ENCODE assay signal across 11 mouse cellular contexts in the genomic region with DNA sequence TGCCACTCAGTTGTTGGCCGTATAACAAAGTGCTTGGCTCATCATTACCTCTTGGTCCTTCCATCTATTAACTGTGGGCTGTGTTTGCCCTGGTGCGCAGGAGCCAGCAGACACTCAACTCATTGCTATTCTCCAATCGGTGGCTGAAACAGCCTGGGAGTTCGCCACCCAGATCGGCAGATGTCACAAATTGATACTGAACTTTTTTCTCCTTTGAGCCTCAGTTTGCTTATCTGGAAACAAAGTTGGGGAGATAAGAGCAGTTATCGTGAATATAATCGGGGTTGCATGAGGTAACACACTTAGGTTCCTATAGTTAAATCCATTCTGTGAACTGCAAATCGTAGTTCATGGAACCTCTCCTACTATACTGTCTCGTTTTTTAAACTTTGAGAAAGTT. TPM values are rescaled to one million over a fixed set of nuclear protein-coding genes. Genes with fewer than 3 reads are reported as not detected.
"Had no signal": no experiment of that assay in that cellular context is flagged by ENCODE, and none has a peak within 500 bp of the region (broad histone marks: within the 10 kb centered on the region; RNA-seq: fewer than 3 reads in every experiment).

No protein-coding gene starts in this region.

- H3K27ac ChIP-seq: left cerebral cortex, adult 2 months; liver, embryonic 14.5 days; midbrain, embryonic 13.5 days; neural tube, embryonic 15.5 days had no signal

- H3K4me2 ChIP-seq: limb, embryonic 15.5 days; midbrain, embryonic 13.5 days; neural tube, embryonic 15.5 days had no signal

- H3K9ac ChIP-seq: limb, embryonic 15.5 days; liver, embryonic 14.5 days; midbrain, embryonic 13.5 days; neural tube, embryonic 15.5 days had no signal

- ATAC-seq: midbrain, embryonic 13.5 days had no signal

- H3K4me3 ChIP-seq: left cerebral cortex, adult 2 months; limb, embryonic 15.5 days; midbrain, embryonic 13.5 days; myocyte; neural tube, embryonic 15.5 days had no signal

- H3K9me3 ChIP-seq: limb, embryonic 15.5 days; midbrain, embryonic 13.5 days; neural tube, embryonic 15.5 days had no signal

- H3K36me3 ChIP-seq: limb, embryonic 15.5 days; midbrain, embryonic 13.5 days; neural tube, embryonic 15.5 days had no signal

- H3K27me3 ChIP-seq: limb, embryonic 15.5 days; neural tube, embryonic 15.5 days had no signal

- DNase-seq: kidney, adult 18-20 months; kidney, postnatal 25 days; lung, adult 18-20 months; thymus, postnatal 4 days had no signal

RNA-seq across cellular contexts. Expression of gene Des, which starts 23.0 kb away (rescaled TPM):
- total RNA-seq: megakaryocyte-erythroid progenitor cell, adult 5-6 weeks had no signal

RNA-seq across cellular contexts. Expression of gene Speg, which starts 38.0 kb away (rescaled TPM):
- total RNA-seq: megakaryocyte-erythroid progenitor cell, adult 5-6 weeks had no signal

RNA-seq across cellular contexts. Expression of gene Resp18, which starts 58.9 kb away (rescaled TPM):
- total RNA-seq: megakaryocyte-erythroid progenitor cell, adult 5-6 weeks had no signal
- polyA plus RNA-seq: liver, embryonic 14.5 days; myocyte had no signal
